Mouse (Mus musculus) heart, embryonic 14.5 days (tissue): ENCODE measurements at regions not wholly inside any gene's neighbourhood (a gene's known extent, or its start where the extent isn't known, plus 50 kb on each side); places are given as distances from the start of the nearest gene placed in this dataset.

ENCODE experiments used
- ATAC-seq: fragments of 200-750 bp; cut with Nextera tagmentation; 2 replicates; pipeline ENCODE4 v1.8.0; 2017; ENCODE audit warnings: low read depth, moderate TSS enrichment; ENCODE audit not compliant: insufficient number of reproducible peaks, insufficient read depth, low FRiP score
- H3K27ac ChIP-seq, 2 experiments: fragments of 200-500 bp in 1 of 2; fragments of 300-500 bp in 1 of 2; sonication (generic) in 1 of 2; replicated peaks in 1 of 2; 2 replicates each; pipeline ENCODE4 v1.5.1; 2012 to 2014; ENCODE audit warnings: low read depth in 2 of 2, low read length in 2 of 2, control low read depth in 1 of 2, mild to moderate bottlenecking in 1 of 2, mixed read lengths in 1 of 2; ENCODE audit not compliant: control insufficient read depth in 1 of 2, insufficient read depth in 1 of 2
- H3K27me3 ChIP-seq: fragments of 300-500 bp; sonication (generic); 2 replicates; pipeline ENCODE4 v1.6.1; 2014; ENCODE audit warnings: mild to moderate bottlenecking, low read length, control low read depth; ENCODE audit not compliant: control insufficient read depth, insufficient read depth
- H3K36me3 ChIP-seq: fragments of 300-500 bp; sonication (generic); 2 replicates; pipeline ENCODE4 v1.6.1; 2014; ENCODE audit warnings: mild to moderate bottlenecking, control low read depth, low read length, mixed read lengths; ENCODE audit not compliant: control insufficient read depth, insufficient read depth
- H3K4me1 ChIP-seq, 2 experiments: fragments of 200-500 bp in 1 of 2; fragments of 300-500 bp in 1 of 2; sonication (generic) in 1 of 2; 2 replicates each; pipeline ENCODE4 v1.6.1; 2012 to 2014; ENCODE audit warnings: low read length in 2 of 2, control low read depth in 1 of 2, mixed read lengths in 1 of 2; ENCODE audit not compliant: control insufficient read depth in 2 of 2, insufficient read depth in 2 of 2
- H3K4me2 ChIP-seq: fragments of 300-500 bp; sonication (generic); 2 replicates; pipeline ENCODE4 v1.6.1; 2014; ENCODE audit warnings: mild to moderate bottlenecking, low read length
- H3K4me3 ChIP-seq, 2 experiments: fragments of 200-500 bp in 1 of 2; fragments of 300-500 bp in 1 of 2; sonication (generic) in 1 of 2; 2 replicates each; pipeline ENCODE4 v1.5.1; 2012 to 2014; ENCODE audit warnings: low read length in 2 of 2, mild to moderate bottlenecking in 2 of 2, control low read depth in 1 of 2, low read depth in 1 of 2, moderate library complexity in 1 of 2; ENCODE audit not compliant: control insufficient read depth in 1 of 2, insufficient read depth in 1 of 2
- H3K9ac ChIP-seq: fragments of 300-500 bp; sonication (generic); 2 replicates; pipeline ENCODE4 v1.6.1; 2014; ENCODE audit warnings: mild to moderate bottlenecking, low read length
- H3K9me3 ChIP-seq: fragments of 300-500 bp; sonication (generic); 2 replicates; pipeline ENCODE4 v1.6.1; 2016; ENCODE audit warnings: low read length, control low read depth; ENCODE audit not compliant: control insufficient read depth
- WGBS: fragments of 180-500 bp; shearing (Covaris S2); extraction: QIAGEN DNeasy Blood & Tissue Kit; methylation state at CpG from one replicate; pipeline ENCODE4 v1.1.7; 2014; 5-methylcytosine and 5-hydroxymethylcytosine counted together

- 73% methylated on average over 3 of the region's 3 CpGs for WGBS
- no peak overlapping the region for H3K4me3 ChIP-seq
- no peaks in the 10 kb centered on the region for H3K27me3 ChIP-seq
- H3K36me3 ChIP-seq, result no peaks in the 10 kb centered on the region
- H3K4me1 ChIP-seq, result peaks cover 7 to 8% of the 10 kb centered on the region in 2 experiments; a peak in 2 of 4 replicates
- no peak for ATAC-seq
- H3K4me2 ChIP-seq, result no peak overlapping the region
- H3K27ac ChIP-seq, result no peak overlapping the region
- no peak overlapping the region for H3K9ac ChIP-seq
- H3K9me3 ChIP-seq, result no peaks in the 10 kb centered on the region
Observed at GRCm38 (mm10) chr2:74930702-74931101, 105.1 kb downstream of the Mtx2 start.

DNA sequence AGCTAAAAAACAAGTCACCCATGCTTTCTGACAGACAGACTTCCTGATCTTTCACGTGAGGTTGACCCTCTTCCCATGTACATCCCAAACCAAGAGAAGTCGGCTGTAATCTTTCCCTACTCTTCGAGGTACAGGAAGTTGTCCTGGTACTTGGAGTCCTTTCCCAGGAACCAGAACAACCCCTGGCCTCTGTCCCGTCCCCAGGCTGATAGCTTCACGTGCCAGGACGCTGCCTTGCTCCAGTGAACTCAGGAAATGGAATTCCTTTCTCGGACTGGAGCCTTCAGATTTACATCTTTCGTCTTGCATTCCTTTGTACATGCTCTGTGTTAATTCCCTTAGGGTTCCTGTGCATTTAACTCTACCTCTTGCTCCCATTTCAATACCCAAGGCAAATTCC lies 107.6 kb downstream of the Mtx2 start:
- no peak for ATAC-seq
- Histone ChIP-seq H3K4me1 (peaks cover 6 to 8% of the 10 kb centered on the region in 2 experiments; a peak in 2 of 4 replicates), H3K9me3 (no peaks in the 10 kb centered on the region), H3K27me3 (no peaks in the 10 kb centered on the region), H3K9ac (no peak overlapping the region), H3K27ac (no peak overlapping the region), H3K36me3 (no peaks in the 10 kb centered on the region), H3K4me3 (no peak overlapping the region), H3K4me2 (no peak overlapping the region)
- 15% methylated on average over 8 of the region's 8 CpGs for WGBS

- Histone ChIP-seq H3K27me3 (no peaks in the 10 kb centered on the region), H3K9me3 (no peaks in the 10 kb centered on the region), H3K4me1 (peaks cover 6 to 8% of the 10 kb centered on the region in 2 experiments; a peak in 2 of 4 replicates), H3K4me2 (no peak overlapping the region), H3K9ac (no peak overlapping the region), H3K27ac (no peak overlapping the region), H3K4me3 (no peak overlapping the region), H3K36me3 (no peaks in the 10 kb centered on the region)
- WGBS, result 85% methylated on average over 1 of the region's 1 CpGs
- ATAC-seq, result no peak
Observed at GRCm38 (mm10) chr2:74933771-74934170, 108.2 kb downstream of the Mtx2 start.

- H3K27me3 ChIP-seq, result no peaks in the 10 kb centered on the region
- H3K9ac ChIP-seq, result no peak overlapping the region
- 79% methylated on average over 9 of the region's 9 CpGs for WGBS
- no peak overlapping the region for H3K4me2 ChIP-seq
- no peak overlapping the region for H3K4me3 ChIP-seq
- H3K27ac ChIP-seq, result no peak overlapping the region
- ATAC-seq, result no peak
- no peaks in the 10 kb centered on the region for H3K4me1 ChIP-seq
- no peaks in the 10 kb centered on the region for H3K36me3 ChIP-seq
- no peaks in the 10 kb centered on the region for H3K9me3 ChIP-seq
Observed at GRCm38 (mm10) chr2:74938711-74939110, 113.1 kb downstream of the Mtx2 start.

- Histone ChIP-seq H3K36me3 (no peaks in the 10 kb centered on the region), H3K27me3 (no peaks in the 10 kb centered on the region), H3K27ac (no peak overlapping the region), H3K4me2 (no peak overlapping the region), H3K9me3 (no peaks in the 10 kb centered on the region), H3K4me3 (no peak overlapping the region), H3K9ac (no peak overlapping the region), H3K4me1 (no peaks in the 10 kb centered on the region)
- WGBS, result 90% methylated on average over 10 of the region's 10 CpGs
- ATAC-seq, result no peak
Observed at GRCm38 (mm10) chr2:74941966-74942365, 116.4 kb downstream of the Mtx2 start.

DNA sequence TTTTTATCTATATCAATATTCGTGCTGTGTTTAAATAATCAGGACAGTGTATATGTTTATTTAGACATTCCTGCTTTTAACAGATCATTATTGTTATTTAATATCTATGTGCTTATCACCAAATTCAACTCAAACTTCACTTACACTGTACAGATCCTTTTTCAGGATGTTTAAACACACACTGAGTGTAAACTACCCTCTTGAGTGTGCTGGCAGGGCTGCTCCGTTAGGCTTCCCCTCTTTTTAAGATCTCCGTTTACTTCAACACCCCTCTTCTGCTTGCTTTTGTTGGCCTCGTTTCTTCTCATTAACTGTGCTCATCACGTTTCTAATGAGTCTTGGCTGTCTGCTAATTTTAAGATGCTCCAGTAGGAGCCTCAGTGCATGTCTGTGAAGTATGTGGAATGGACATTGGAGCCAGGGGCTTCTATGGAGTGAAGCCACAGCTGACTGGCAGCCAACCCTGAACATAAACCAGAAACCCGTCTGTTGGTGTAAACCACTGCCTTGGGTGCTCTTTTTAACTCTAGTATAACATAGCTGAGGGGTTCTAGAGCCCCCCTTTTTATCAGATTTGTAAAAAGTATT lies 117.1 kb downstream of the Mtx2 start:
- Histone ChIP-seq H3K36me3 (no peaks in the 10 kb centered on the region), H3K9ac (no peak overlapping the region), H3K4me1 (no peaks in the 10 kb centered on the region), H3K4me2 (no peak overlapping the region), H3K9me3 (no peaks in the 10 kb centered on the region), H3K27me3 (no peaks in the 10 kb centered on the region), H3K4me3 (no peak overlapping the region), H3K27ac (no peak overlapping the region)
- WGBS, result 56% methylated on average over 6 of the region's 6 CpGs
- no peak for ATAC-seq

DNA sequence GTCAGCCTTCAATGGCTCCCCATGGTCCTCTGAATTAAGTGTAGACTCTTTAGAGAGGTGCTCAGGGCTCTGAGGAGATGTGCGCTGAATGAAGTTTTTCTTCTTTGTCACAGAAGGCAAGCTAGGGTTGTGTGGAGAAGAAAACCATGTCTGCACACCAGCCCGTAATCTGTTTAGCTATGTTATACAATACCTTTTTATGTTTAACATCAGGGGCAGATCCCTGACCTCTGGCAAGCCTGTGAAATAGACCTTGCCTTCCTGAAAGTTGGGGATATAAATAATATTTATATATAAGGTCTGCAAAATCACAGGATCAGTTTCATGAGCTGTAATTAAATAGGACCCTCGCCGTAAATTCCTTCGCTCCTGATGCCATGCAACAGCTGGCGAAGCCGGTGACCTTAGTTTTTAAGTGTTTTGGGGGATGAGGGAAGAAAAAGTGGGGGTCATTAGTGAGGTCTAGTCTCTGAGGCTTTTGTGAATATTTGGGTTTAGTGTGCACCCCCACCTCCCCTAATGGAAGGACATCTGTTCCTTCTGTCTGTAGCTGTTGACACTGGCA lies 119.7 kb downstream of the Mtx2 start:
- no peaks in the 10 kb centered on the region for H3K4me1 ChIP-seq
- WGBS, result 93% methylated on average over 7 of the region's 7 CpGs
- H3K9ac ChIP-seq, result no peak overlapping the region
- H3K4me2 ChIP-seq, result no peak overlapping the region
- ATAC-seq, result no peak
- no peak overlapping the region for H3K27ac ChIP-seq
- H3K36me3 ChIP-seq, result no peaks in the 10 kb centered on the region
- H3K27me3 ChIP-seq, result no peaks in the 10 kb centered on the region
- H3K4me3 ChIP-seq, result no peak overlapping the region
- H3K9me3 ChIP-seq, result no peaks in the 10 kb centered on the region
